Mouse (Mus musculus): ENCODE measurements around the gene Shox2.
A peak's percentile ranks its signal among the peaks of the same experiment; 100 is the strongest.

The Shox2 gene

DNA sequence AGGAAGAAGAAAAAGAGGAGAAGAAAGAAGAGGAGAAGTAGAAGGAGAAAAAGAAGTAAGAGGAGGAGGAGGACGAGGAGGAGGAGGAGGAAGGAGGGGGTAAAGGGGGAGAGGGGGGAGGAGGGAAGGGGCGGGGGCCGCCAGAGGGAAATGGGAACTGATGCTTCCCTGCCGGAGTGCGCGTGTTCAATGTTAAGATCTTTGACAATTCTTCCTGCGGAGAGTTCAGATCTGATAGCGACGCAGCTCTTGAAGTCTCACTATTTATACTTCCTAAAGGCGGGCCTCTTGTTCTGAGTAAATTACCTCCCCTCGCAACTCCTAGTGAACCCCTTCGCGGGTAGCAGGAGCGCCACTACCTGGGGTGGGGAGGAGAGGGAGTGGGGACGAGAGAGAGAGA lies at the start of gene Shox2:
Gene Shox2, minus strand, starts transcription at position 66 of the 400 bp plus-strand sequence.
- no peak for DNase-seq (ENCODE audit: low spot score in 2 of 2)

DNA sequence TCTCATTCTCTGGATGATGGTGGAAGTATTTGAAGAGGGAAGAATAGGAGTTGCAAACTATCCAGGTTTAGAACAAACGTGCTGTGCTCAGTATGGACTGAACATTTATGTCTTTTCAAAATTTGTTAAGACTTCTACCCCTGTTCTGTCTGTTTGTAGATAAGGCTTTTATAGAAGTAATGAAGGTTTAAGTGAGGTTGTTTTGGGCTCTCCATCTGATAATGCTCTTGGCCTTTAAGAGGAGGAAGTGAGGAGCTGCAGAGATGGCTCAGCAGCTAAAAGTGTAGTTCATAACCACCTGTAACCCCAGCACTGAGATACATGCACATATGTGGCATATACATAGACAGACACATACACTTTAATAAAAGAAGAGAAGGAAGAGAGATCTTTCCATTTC lies 15.2 kb upstream of the Shox2 start:
- no peak for DNase-seq (ENCODE audit: low spot score in 2 of 2)

DNA sequence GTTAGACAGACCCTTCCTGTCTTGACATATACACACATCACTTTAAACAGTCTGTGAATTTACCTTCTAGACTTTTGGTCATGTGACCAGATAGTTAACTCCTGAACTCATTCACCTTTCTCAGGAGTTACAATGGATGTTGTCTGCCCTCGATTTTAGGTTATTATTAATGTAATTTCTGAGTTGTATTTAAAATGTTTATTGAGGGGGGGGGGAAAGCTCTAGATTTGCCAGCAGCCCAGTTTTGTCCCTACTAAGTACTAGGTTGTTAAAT lies 4.7 kb upstream of the Shox2 start:
- DNase-seq (ENCODE audit: low spot score in 2 of 2), result no peak

DNA sequence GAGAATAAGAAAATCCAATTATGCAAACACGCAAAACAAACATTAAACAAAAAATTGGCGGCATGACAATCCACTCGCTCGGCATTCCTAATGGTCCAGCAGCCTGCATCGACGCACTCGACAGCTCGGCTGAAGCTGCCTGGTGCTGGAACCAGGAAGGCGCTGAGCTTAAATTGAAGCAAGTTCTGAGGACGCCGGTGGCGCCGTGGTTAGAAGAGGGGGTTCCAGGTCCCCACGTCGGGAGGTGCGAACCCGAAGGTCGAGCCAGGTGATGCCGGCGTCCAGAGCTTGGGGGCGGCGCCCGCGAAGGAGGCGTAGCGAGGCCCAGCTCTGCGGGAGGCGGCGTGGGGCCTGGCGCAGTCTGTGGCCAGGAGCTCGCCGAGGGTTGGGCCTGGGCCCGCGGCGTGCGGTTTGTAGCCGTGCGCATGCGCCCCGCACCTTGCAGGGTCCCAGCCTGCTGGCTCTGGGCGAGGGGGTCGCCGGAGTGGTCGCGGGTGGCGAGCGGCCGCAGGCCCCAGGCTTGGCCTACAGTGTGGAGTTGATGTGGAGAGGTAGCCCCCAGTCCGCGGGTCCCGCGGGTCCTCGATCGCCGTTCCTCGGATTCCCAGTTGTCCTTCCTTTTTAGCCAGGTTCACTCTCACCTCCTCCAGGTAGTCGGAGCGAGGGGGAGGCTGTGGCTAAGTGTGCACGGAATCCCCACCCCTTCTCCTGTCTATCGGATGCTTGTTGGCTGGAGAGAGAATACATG lies 4.1 kb upstream of the Shox2 start:
- peak; percentile 63 to 67 for DNase-seq (ENCODE audit: low spot score in 2 of 2)

DNA sequence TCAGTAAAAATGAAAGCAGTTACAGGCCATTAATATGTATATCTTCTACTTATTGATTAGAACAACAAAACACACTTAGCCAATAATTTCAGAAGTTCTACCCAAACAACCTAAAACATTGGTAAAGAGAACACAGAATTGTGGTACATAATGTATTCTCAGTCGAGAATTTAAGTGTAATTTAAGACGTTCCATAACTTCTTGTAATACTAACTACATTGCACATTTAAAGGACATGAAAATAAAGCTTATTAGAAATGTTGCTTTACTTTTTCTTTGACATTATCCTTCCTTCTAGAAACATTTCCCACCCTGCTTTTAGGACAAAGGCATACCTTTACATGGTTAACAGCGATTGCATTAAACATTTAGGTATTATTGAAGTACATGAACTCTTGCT lies 1.9 kb upstream of the Shox2 start:
- DNase-seq (ENCODE audit: low spot score in 2 of 2), result no peak

DNA sequence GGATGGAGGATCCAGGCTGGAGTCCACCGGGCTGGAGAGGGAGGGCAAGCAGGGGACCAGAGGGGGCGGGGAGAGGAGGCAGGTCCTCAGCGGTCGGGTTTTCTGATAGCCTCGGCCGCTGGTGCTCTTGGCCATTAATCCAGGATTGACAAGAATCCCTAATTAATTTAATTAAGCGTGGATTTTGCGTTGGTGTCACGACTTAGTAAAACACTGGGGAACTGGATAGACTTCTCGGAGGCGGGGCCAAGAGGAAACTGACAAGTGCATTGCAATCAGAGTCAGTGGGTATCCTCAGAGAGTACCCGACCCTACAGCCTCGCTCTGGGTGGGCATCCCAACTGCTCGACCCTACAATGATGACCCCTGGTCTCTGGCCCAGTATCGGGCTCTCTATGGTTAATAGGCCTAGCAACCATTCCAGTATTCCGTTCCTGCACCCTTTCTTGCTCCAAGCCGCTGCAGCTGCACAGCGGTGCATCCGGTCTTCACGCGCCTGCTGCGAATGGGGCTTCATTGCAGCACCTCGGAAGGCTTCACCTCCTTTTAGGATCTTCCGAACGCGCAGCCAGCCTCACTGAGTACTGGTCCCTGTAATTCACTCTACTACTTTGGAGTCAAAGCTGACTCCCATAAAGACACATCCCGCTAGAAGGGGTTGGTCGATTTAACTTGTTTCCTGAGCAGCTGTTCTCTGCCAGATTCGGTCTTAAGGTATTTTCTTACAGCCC lies 775 bp upstream of the Shox2 start:
- no peak for DNase-seq (ENCODE audit: low spot score in 2 of 2)

DNA sequence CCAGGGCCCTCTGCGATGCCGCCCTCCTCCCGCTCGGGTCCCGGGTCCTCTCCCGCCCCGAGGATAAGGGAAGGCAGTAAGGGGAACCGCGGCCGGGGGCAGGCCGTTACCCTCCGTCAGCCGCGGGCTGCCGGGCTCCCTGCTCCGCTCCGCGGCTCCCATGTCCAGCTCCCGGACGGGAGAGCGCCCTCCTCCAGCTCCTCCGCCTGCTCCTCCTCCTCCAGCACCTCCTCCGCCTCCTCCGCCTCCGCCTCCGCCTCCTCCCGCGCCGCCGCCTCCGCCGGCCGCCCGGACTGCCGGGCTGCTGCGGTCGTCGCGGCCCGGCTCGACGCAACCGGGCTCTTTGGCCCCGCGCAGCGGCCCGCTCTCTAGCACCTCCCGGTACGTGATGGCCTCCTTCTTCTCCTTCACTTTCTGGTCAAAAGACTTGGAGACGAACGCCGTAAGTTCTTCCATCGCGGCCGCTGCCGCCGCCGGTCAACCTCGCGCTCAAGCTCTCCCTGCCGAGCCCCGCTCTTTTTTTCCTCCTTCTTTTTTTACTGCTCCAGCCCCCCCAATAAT lies 390 bp downstream of the Shox2 start, which contains the start of gene Rsrc1:
Gene Rsrc1, plus strand, starts transcription at position 290 of the 561 bp plus-strand sequence.
- DNase-seq (ENCODE audit: low spot score in 2 of 2), result no peak

DNA sequence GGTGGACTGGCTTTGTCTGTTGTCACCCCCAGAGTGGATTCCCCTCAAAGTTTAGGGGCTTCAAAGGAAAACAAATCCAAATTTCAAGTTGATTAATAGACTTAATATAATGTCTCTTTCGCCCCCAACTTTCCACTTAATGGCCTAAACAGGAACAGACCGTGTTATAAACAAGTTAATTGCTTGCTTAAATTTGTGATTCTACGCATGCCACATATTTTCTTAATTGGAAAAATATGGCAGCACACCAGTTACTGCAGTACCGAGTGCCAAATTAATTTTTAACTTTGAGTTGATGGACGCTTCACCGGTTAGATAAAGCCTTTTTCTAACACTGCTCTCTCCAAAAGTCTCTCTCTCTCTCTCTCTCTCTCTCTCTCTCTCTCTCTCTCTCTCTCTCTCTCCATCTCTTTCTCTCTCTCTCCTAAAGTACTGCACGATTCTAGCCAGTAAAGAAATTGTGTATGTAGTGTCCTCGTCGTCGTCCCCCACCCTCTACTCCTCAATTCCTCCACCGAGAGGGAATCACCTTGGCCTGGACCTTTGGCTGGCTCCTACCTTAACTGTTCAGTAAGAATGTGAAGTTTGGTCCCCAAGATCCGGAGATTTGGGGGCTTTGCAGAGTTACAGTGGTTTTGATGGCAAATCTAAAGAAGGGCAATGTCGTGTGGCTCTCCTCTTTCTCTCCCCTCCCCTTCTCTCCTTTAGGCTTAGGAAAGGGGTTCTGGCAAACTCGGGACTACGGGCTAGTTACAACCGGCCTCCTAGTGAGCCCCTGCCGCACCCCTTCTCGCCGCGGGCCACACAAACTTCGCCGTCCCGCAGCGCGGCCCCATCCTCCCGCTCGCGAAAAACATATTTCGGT lies 1.2 kb downstream of the Shox2 start:
- DNase-seq (ENCODE audit: low spot score in 2 of 2), result no peak

DNA sequence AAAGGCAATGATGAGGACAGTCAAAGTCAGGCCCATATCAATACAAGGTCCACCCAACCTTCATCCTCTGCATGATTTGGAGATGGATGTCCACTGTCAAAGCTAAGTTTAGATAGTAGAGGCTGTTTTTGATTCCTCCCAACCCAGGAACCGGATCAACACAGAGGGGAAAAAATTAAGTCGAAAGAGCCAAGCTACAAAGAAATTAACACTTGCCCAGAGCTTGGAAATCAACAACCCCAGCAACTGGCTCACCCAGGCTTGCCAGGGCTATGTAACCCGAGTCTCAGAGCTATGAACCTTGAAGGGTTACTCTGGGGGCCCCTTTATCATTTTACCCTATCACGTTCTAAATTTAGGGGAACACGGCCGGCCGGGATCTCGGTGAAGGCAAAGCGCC lies 2.1 kb downstream of the Shox2 start:
- DNase-seq (ENCODE audit: low spot score in 2 of 2), result no peak

DNA sequence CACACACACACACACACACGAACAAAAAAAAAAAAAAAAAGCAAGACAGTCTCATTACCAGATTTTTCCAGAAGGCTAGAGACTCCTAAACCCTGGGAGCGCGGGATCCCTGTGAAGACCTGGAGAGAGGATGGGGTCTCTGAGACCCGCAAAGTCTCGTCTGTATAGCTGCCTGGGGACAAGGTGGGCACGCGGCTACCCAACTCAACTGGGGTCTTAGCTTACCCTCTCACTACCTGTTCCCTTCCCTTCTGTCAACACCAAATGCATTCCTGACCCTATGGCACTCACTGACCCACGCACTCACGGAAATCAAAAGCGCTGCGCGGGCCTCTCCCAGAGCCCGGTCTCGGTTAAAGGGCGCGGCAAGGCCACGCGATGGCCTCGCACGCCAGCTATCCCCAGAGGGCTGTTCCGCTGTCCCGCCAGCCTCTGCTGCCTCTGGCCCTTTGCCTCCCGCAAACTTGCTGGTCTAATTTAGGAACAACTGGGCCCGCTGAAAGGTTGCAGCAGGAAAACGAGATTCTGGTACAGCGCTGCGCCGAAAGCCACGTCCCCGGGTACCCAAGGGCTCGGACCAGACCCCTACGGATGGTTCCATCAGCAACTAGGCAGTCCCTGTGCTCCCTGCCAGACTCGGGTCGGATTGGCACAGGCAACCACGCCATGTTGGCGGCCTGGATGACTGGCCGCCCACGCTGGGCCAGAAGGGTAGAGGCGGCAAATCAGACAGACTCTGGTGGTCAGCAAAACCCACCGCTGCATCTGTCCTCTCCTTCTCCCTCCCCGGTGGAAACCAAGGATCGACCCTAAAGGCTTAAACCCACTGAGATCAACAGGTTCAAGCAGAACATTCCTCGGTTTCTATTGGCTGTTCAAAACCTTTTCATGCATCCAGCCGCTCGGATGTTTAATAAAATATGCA lies 2.9 kb downstream of the Shox2 start:
- DNase-seq (ENCODE audit: low spot score in 2 of 2), result no peak

DNA sequence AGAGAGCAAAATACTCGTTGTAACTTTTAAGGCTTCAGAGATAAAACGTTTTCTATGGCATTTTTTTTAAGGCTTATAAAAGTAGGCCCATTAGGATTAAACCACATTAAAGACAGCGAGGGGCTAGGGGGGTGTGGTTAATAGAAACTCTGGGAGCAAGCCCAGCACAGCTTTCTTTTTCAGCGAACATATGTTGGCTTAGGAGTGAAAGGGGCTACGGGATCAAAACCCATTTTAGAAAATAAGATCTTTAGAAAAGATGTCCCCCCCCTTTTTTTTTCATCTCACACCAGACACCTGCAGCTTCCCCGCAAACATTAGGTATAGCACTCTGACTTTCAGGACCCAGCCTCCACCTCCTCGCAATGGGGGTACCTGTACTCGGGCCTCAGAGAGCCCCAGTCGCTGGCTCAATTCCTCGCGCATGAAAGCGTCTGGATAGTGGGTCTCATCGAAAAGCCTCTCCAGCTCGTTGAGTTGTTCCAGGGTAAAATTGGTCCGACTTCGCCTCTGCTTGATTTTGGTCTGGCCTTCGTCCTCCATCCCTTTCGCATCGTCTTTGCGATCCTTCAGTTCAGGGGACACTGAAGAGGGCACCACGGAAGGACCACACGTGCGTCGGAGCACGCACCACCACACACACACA lies 3.6 kb downstream of the Shox2 start:
- DNase-seq (ENCODE audit: low spot score in 2 of 2), result no peak

DNA sequence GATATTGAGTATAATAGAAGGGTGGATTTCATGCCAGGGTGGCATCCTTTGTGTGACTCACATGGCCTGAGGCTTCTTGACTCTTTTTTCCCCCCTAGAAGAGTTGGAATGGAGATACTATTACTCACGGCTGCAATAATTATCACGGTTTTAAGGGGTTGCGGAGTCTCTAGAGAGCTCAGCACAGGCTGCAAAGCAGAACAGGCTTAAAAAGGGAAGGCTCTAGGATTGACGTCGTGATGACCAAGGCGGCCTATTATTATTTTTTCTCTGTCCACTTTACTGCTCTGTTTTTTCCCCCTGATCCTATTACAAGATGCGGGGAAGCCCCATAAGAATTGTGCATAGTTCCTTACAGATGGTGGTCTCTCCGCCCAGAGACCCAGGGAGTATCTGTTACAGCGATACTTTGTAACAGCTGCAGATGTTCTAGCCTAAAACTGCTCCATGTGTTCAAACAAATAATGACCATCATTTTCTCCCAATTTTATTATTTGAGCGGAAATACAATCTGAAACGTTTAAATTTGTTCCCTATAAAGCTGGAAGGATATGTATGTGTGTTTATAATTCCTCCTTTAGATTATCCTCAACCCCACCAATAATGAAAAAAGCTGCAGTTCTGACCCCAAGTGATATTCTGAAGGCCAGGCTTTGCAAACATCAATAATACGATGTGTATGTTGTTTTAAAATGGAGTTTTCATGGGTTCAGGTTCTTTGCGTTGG lies 4.5 kb downstream of the Shox2 start:
- DNase-seq (ENCODE audit: low spot score in 2 of 2), result no peak

DNA sequence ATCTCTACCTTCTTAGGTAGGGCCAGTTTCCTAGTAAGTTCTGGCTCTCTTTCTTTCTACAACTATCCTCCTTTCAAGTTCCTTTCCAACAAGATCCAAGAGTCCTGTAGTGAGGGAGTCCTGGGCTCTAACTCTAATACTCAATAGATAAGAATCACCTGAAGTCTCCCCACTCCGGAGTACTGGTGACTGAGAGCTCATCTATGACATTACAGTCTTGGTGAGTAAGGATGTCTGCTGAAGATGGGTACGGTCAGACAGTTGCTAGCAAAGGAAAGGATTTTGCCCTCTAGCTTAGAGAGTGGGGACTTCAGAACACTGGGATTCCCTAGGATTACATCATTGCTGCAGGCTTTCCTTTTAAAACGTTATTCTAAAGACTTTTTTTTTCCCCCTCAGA lies 7.1 kb downstream of the Shox2 start:
- no peak for DNase-seq (ENCODE audit: low spot score in 2 of 2)

DNA sequence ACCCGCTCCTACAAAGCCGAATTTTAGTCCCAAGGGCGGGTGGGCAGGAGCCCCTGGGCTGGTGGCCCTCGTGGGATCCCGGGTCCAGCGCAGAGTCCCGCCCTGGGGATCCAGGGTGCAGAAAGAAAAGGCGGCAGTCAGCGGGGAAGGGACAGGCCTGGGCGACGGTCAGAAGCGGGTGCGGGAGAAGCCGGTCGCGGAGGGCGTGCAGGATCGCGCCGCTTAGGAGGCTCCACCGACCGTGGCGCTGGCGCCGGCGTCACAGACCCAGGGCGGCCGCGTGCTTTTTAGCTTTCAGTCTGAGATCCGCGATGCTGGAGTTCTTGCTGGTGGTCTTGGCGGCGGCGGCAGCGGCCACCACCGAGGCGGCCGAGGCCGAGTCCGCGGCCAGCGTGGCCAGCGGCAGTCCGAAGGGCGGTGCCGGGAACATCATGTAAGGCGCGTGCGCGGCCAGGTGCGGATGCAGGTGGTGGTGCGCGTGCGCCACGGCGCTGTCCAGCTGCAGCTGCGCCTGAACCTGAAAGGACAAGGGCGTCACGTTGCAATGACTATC lies 8.1 kb downstream of the Shox2 start:
- DNase-seq (ENCODE audit: low spot score in 2 of 2), result no peak

DNA sequence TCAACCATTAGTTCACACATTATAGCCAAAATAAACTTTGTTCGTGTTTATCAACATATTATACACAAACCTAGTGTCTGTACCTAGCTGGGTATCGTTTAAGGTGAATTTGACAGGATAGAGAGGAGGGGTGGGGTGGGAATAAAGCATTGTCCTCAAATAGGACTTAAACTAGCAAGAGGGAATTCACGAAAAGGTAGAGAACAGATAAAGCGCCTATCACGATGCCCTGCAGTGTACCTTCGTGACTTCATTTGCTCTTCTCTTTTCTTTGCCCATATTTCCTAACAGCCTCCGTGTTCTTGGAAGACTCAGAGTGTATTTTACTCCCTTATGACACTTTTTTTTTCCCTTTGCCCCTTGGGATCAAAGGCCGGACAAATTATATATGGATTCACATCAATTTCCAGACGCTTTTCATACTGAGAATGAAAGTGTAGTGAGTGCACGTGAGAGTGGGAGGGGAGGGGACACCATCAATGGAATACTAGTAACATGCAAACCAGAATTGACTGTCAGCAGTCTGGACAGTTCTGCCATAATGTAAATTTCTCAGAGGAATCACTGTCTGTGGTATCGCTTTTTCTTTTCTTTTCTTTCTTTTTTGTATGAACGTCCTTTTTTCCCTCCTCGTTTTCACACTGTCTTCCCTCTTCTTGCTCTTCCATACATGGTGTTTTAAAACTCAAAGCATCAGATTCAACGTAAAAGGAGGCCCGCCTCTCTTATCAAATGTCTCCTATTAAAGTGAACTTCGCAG lies 9.2 kb downstream of the Shox2 start:
- DNase-seq (ENCODE audit: low spot score in 2 of 2), result no peak

DNA sequence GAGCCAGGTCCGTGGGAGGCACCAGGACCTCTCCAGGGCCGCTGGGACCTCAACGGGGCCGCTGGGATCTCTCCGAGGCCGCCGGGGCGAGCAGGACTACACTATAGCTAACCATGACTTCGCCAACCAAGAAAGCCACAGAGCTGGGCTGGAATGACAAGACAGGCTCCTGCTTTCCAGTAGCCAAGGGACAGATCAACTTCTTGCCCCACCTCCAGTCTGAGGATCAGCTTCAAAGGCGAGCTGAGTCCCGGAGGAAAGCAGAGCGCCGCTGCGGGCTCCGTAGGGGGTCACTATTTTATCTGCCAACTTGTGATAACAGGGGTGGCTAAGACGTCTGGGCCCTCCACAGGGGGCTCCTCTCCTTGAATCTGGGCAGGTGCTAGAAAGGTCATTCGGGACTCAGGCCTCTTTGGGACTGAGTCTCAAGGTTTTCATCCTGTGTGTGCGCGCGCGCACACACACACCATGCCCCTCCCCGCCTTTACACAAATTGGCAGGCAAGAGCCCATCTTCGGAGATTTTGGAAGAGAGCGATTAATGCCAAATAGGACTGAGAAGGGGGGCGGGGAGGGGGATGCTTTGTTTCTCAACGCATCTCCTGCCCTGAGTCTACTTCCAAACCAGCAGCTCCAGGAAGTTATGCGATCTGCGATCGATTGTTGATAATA lies 10.8 kb downstream of the Shox2 start:
- DNase-seq (ENCODE audit: low spot score in 2 of 2), result no peak

DNA sequence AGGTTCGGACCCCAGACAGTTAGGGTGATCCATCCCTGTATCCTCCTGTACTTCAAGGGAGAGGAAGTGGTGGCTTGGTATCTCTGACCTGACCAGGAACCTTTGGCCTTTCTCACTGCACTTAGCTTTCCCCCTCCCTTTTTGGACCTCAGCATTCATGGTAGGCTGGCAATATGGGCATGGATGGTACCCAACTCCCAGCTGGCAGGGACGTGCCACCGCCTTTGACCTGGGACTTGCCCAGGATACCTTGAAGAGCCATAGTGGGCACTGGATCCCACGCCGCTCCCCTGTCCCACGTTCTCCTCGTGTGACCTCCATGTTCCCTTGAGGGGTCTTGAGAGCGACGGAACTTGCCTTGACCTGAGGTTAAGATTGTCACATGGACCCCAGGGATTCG lies 11.3 kb downstream of the Shox2 start:
- no peak for DNase-seq (ENCODE audit: low spot score in 2 of 2)

DNA sequence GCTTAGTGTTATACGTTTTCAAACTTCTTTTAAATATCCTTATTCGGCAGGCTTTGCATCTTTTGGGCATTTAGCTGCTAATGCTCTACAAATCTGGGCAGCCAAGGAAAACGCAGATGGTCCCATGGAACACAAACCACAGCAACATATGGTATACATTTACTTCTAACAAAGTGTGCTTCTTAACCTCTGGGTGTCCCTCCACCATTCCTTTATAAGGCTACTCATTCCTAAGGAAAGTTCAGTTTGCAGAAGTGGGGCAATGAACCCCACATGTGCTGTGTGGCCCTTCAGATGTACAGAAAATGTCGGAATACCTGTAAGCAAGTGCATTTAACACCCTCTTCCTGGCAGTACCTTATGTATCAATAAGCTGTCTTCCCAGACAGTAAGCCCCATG lies 14.1 kb downstream of the Shox2 start:
- no peak for DNase-seq (ENCODE audit: low spot score in 2 of 2)

Data from frontal cortex, postnatal 25 days (tissue).